Mouse (Mus musculus) erythroblast, embryonic 14.5 days (primary cell): ENCODE measurements around the gene Itm2b.

Experiments used
- GATA1 ChIP-seq: IDR thresholded peaks from 2 replicates; pipeline ENCODE4 v1.6.1; 2012; ENCODE audit warnings: low read length, inconsistent platforms, mixed read lengths
- TAL1 ChIP-seq: IDR thresholded peaks from 3 replicates; pipeline ENCODE4 v1.6.1; 2012; ENCODE audit warnings: low read length, inconsistent platforms, mixed read lengths

GRCm38 (mm10) chr14:73313396-73313795 lies 71.7 kb downstream of the Itm2b start:
- TF ChIP-seq GATA1: no peak
- TF ChIP-seq TAL1: no peak
